Mouse (Mus musculus) 3T3-L1 (cell line): ENCODE results near the gene Galnt18.

Experiments used
- DNase-seq: peaks from one replicate; pipeline ENCODE4 v3.0.0-alpha.2; 2015; ENCODE audit warnings: low read depth, low spot score

The Galnt18 gene

DNA sequence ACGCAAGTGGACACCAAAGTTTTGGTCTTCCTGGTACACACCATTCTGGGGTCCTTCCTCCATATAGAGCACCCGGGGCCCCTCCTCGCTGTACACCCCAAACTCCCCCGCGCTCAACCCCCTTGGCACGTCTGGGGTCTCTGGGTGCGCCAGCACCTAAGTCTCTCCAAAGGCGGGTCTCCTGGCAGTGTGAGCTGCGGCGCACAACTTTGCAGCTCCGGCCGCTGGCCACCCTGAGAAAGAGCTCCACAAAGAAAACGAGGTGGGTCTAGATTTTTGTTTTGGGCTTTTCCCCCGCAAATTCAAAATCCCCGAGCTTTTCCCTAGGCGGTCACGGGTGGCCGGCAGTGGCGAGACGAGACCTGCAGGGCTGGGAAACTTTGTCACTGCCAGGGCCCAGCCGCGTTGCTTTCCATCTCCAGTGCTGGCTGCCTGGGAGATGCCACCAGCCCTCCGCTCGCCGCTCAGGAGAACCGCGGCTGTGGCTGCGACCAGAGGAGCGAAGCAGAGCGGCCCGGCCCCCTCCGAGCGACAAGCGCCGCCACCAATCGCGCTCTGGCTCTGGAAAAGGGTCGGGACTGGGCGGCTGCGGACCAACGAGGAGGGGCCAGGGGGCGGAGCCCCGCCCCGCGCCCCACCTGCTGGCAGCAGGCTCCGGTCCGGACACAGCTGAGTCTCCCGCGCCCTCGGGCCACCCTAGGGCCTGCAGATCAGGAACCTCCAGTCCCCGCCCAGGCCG, at the start of gene Galnt18:
Galnt18 (minus strand) TSS at position 474 of the 739 bp plus-strand sequence.
- DNase-seq, result peak; percentile 82

DNA sequence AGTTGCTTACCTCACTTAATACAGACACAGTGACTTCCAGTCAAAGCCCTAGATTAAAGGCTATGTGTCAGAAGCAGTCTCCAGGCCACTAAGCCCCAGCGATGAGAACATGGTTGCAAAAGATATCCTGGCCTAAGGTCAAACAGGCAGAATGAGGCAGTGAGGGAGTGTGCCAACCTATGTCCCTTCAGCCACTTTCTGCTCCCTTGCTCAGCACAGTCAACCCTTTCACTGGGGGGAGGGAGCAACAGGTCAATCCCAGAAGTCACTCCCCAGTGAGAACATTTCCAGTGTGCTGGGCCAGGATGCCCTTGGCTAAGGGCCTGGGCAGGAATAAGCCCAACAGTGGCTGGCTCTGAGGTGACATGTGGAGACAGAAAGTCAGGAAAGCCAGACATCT, 47.6 kb upstream of the Galnt18 start:
- peak; percentile 5 for DNase-seq

- no peak for DNase-seq
Measured at GRCm38 (mm10) chr7:111813093-111813492, 33.3 kb upstream of the Galnt18 start.

- DNase-seq, result no peak
Measured at GRCm38 (mm10) chr7:111811036-111811435, 31.3 kb upstream of the Galnt18 start.

- DNase-seq, result no peak
Measured at GRCm38 (mm10) chr7:111809796-111810195, 30.0 kb upstream of the Galnt18 start.

GRCm38 (mm10) chr7:111806083-111806482, 26.3 kb upstream of the Galnt18 start:
- no peak for DNase-seq

- no peak for DNase-seq
Measured at GRCm38 (mm10) chr7:111804646-111805045, 24.9 kb upstream of the Galnt18 start.

- no peak for DNase-seq
Measured at GRCm38 (mm10) chr7:111800785-111801184, 21.0 kb upstream of the Galnt18 start.

- no peak for DNase-seq
Measured at GRCm38 (mm10) chr7:111800120-111800519, 20.3 kb upstream of the Galnt18 start.

- no peak for DNase-seq
Measured at GRCm38 (mm10) chr7:111799021-111799420, 19.2 kb upstream of the Galnt18 start.

- no peak for DNase-seq
Measured at GRCm38 (mm10) chr7:111797337-111798010, 17.7 kb upstream of the Galnt18 start.

GRCm38 (mm10) chr7:111795059-111795458, 15.3 kb upstream of the Galnt18 start:
- DNase-seq, result no peak

GRCm38 (mm10) chr7:111792154-111792553, 12.4 kb upstream of the Galnt18 start:
- DNase-seq, result no peak

- no peak for DNase-seq
Measured at GRCm38 (mm10) chr7:111791347-111791746, 11.6 kb upstream of the Galnt18 start.

DNA sequence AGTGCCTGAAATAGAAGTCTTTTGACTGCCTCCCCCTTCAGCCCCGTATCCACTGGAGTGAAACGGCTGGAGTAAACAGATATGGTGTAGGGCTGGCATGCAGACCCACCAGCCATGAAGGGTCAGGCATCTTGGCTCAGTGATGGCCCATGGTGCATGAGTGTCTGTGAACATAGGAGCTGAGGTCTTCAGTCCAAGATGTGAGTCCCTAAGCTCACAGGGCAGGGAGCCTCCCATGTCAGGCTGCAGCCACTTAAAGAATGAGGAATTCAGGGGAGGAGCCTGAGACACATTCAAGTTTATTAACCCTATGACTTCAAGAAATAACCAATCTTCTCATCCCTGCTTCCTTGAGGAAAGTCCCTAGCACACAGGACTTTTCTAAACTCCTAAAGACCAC, 8.1 kb upstream of the Galnt18 start:
- no peak for DNase-seq

- DNase-seq, result no peak
Measured at GRCm38 (mm10) chr7:111785478-111785877, 5.7 kb upstream of the Galnt18 start.

DNA sequence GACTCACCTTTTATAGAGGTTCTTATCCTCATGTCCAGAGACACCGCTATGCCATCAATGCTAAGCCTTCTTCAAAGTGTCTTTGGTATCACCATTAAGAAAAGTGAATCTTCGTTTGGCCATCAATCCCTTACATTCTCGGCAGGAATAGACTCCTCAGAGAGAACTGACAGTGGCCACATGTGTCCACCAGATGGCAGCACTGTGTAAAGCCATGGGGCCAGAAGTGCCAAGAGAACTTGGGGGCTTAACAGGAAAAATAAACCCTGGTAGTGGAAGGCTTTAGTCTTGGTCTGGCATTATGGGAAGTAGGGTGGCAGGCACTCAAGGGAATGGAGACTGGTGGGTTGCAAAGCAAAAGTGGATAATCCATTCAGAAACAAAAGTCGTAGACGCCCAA, 2.3 kb upstream of the Galnt18 start:
- DNase-seq, result peak; percentile 80

- DNase-seq, result peak; percentile 42
Measured at GRCm38 (mm10) chr7:111781316-111781715, 1.5 kb upstream of the Galnt18 start.

- DNase-seq, result peak; percentile 44
Measured at GRCm38 (mm10) chr7:111778789-111779503, 831 bp downstream of the Galnt18 start.

GRCm38 (mm10) chr7:111778212-111778611, 1.6 kb downstream of the Galnt18 start:
- no peak for DNase-seq

DNA sequence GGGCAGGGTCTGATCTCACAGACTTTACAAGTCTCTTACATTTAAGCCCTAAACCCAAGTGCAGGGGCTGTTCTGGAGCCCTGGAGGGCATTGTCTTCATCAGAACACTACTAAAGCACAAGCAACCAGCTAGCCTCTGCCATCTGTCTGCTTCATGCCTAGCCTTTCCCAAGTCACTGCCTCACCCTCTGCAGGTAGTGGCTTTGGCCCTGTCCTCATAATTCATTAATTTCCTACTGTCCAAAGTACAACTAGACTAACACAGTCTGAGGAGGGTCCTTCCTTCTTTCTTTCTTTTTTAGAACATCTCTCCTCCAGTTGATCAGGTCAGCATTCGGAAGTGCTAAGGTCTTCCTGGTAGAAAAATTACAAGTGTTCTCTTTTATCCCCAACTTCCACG, 2.6 kb downstream of the Galnt18 start:
- DNase-seq, result no peak

- peak; percentile 9 for DNase-seq
Measured at GRCm38 (mm10) chr7:111776160-111776559, 3.6 kb downstream of the Galnt18 start.
